Mouse (Mus musculus) CH12F3 (cell line): Measurements from ENCODE around the gene Otor.

Experiments
- in situ Hi-C: fragments of 300-500 bp; cut with MboI; formaldehyde crosslinking; loops from 2 replicates; pipeline ENCODE4 v1.14.3; 2020; ENCODE audit warnings: low sequenced_read_pairs

The Otor gene

GRCm38 (mm10) chr2:143117453-143117852 lies 39.2 kb downstream of the Otor start:
- in situ Hi-C loops: no loop called here

- in situ Hi-C loops: no loop called here
These were observed 39.9 kb downstream of the Otor start for GRCm38 (mm10) chr2:143118221-143118620.

- in situ Hi-C loops: no loop called here
These were observed 52.9 kb downstream of the Otor start for GRCm38 (mm10) chr2:143131098-143131646.
